Mouse (Mus musculus) embryo, embryonic 10 days (tissue): ENCODE measurements around the gene Gm49601.

Experiments
- DNase-seq: peaks from one replicate; pipeline ENCODE4 v3.0.0-alpha.2; 2015; ENCODE audit warnings: low spot score

Gene Gm49601

DNA sequence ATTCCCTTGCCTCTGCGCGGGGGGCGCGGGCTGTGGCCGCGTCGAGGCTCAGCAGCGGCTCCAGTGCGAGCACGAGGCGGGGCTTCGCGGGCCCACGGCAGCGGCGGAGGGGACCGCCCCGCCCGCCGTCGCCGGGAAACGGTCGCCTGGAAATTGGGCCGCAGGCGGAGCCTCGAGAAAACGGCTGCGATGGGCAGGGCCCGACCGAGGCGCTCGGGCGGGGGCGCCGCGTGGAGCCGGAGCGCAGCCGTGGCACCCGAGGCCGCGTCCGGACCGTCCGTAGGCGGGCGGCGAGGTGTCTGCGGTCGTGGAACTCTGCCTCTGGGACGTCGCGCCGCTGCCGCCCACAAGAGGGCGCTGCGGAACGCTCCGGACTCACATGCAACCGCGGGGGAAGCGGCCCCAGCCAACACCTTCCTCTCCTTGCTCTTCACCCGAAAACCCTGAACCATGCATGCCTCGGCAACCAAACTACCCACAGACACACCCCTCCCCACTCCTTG, at the start of gene Gm49601:
TSS of gene Gm49601 (minus strand) at position 52 of the 503 bp plus-strand sequence.
- DNase-seq = peak; percentile 89

DNA sequence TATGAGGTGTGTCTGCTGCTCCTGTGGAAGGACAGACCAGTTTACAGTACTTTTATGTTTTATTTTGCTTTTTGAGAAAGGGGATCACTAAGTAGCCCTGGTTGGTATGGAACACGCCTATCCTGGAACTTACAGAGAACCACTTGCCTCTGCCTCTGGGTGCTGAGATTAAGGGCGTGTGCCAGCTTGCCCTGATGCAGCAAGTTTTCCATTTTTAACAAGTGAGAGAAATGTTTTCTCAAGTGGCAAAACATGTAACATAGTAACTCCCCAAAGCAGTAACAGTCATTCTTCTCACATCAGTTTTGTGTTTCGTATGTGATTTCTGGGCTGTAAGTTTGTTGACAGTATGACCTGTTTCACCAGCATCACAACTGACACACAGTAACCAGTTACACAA, 46.8 kb upstream of the Gm49601 start:
- DNase-seq = no peak

DNA sequence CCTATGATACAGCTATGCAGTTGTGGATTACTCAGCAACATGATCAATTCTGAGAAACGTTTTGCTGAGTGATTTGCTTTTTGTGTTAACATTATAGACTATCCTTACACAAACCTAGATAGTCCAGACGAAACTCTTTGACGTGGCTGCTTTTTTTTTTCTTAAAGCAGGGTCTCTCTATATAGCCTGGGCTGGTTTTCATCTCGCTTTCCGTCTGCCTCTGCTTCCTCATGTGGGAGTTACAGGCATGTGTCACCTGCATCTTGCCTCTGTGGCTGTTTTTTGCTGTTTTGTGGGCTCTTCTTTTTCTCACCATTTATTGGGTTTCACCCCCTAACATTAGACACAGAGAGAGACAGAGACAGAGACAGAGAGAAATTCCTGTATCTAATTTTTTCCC, 45.8 kb upstream of the Gm49601 start:
- no peak for DNase-seq

- no peak for DNase-seq
Observed at GRCm38 (mm10) chr16:18669914-18670313, 43.7 kb upstream of the Gm49601 start.

DNA sequence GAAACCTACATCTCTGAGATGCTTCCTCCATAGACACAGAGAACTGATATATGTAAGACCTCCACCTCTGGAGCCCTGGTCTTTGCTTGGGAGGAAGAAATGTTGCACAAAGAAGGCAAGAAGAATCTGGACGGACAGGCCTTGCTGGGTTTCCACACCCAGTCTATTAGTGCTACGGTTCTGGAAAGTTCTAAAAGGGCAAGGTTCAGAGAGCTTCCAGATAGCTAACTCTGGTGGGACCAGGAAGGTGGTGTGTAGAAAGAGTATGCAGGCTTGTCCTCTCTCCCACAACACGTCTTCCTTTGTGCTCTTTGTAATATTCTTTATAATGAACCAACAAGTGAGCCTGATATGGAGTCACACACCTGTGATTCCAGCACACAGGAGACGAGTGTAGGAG, 32.4 kb upstream of the Gm49601 start:
- DNase-seq = no peak

- DNase-seq = no peak
Observed at GRCm38 (mm10) chr16:18655372-18656098, 29.3 kb upstream of the Gm49601 start.

DNA sequence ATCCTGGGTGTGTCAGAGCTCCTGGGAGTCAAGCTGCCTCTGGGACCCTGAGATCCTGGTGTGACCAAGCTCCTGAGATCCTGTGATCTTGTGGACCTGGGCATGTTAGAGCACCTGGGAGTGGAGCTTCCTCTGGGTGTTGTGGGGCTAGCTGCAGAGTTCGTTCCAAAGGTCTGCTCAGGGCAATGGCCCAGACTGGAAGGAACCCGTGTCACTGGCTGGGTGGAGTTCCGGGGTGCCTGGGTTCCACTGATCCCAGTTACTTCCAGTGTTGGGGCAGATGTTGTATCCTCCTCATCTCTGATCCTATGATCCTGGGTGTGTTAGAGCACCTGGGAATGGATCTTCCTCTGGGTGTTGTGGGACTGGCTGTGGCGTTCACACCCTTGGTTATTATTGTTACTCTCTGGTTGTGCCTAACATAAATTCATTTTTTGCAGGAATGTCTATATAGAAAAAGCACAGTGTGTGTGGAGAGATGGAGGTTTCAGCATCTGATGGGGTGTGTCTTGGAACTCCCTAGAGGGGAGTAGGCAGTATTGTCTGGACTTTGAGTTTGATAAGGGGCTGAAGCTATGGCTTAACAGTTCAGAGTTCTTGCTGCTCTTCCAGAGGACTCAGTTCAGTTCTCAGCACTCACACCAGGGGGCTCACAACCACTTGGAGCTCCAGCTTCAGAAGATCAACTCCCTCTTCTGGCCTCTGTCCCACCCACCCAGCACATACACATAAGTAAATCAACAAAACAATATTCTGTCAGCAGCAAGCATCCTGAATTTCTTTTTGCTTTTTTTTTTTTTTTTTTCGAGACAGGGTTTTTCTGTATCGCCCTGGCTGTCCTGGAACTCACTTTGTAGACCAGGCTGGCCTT, 27.3 kb upstream of the Gm49601 start:
- DNase-seq = no peak

GRCm38 (mm10) chr16:18649126-18649525, 22.9 kb upstream of the Gm49601 start:
- DNase-seq = no peak

GRCm38 (mm10) chr16:18645329-18645728, 19.1 kb upstream of the Gm49601 start:
- no peak for DNase-seq

DNA sequence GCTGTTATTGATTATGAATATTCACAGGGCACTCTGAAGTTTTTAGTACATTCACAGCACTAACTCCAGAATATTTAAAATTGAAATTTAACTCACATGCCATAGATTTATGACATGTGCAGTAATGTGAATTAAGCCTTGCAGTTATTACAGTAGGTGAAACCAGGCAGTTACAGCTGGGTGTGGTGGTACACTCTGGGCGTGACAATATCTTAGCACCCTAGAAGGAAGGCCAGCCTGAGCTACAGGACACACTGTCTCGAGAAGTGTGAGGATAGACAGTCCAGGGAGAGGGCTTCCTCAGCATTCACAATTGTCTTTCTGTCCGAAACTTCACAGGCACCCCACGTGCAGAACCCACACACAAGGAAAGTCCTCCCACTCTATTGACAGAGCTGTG, 18.3 kb upstream of the Gm49601 start:
- DNase-seq = no peak

- DNase-seq = no peak
Observed at GRCm38 (mm10) chr16:18643406-18643998, 17.3 kb upstream of the Gm49601 start.

DNA sequence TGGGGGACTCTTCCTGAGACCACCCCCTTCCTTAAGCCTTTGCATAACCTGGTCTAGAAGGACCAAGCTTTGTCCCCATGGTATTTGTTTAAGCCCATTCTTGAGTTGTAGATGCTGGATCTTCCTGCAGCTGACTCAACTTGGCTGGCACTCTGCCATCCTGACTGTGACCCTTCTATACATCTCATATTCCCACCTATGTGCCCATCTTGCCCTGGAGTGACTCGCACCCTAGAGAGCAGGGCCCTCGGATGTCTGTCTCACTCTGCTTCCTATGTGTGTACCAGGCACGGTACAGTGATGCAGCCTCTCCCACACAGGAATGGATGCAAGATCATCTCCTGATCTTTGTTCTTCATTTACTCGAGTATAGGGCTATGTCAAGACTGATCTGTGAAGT, 16.7 kb upstream of the Gm49601 start:
- DNase-seq = no peak

DNA sequence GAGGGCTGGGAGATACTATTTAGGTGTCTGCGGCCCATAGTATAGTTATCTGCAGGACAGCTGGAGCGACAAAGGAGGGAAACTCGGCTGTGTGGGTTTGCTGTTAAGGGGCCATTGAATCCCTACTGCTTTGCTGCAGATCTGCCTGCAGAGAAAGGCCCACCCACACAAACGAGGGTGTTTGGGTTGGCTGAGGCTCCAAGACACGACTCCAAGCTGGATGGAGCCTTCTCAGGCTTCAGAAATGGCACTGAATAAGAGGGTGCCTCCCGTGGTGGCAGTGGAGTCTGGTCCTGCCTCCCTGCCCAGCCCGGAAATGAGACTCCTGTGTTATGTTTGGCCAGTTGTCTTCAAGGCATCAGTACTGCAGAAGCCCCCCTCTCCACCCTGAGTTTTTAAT, 16.1 kb upstream of the Gm49601 start:
- DNase-seq = no peak

GRCm38 (mm10) chr16:18639382-18639929, 13.2 kb upstream of the Gm49601 start:
- no peak for DNase-seq

DNA sequence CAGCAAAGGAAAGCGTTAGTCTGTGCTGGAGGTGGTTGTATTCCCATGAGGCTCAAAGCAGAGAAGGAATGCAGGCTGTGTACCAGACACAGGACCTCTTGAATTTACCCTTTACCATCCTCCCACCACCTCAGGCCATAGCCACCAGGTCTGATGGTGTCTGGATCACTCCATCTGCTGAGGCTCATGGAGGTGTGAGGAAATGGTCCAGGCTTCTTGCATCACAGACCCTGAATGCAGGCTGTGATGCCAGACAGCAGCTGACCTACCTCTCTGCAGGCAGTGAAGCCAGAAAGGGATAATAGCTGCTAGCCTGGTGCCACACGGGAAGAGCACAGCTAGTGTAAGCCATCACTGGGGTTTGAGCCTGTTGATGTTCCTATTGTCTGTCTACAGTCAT, 12.2 kb upstream of the Gm49601 start:
- DNase-seq = no peak

DNA sequence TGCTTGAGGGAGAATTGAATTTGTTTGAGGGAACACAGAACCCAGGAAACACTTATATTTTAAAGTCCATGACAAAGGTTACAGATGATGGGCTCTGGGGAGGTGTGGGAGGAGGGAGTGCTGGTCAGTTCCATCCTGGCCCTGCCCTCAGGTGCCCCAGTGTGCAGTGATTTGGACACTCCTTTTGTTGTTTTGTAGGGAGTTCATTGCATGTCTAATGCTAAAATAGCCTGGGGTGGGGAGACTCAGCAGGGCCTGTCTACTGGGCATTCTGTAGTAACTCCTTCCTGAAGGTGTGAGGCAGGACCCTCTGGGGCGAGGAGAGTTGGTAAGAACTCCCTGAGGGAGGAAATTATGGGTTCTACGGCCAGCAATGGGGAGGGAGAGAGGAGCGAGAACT, 10.6 kb upstream of the Gm49601 start:
- DNase-seq = no peak

DNA sequence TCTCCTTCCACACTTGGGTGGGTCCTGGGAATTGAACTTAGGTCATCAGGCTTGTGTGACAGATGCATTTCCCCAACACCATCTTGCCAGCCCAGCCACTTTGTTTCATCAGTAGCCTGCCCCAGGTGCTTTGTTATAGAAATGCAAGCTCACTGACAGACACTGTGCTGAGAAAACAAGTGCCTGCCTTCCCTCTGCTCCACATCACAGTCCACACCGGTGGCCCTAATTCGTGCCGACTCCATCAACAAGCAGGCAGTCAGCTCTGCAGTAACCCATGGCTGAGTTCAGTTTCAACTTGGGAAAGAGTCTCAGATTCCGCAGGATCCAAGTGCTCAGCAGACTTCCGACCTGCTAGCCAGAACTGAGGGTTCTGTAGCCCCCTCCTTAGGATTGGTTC, 10.2 kb upstream of the Gm49601 start:
- DNase-seq = no peak

DNA sequence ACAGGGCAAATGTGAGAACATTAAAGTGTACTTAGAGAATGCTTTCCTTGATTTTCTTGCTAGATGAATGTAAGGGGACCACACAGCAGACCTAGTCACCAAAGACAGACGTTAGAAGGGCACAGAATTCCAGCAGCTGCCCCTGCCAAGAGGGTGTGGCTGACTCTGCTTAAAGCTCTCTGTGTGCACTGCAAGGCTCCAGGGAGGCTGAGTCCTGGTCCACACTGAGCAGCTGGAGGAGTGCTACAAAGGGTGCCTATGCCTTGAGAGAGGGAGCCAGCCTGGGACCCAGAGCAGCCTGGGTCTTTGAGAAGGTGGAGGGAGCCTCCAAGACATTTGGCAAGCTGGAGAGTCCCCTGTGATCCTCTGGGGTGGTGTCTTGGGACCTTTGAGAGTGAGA, 7.1 kb upstream of the Gm49601 start:
- DNase-seq = no peak

DNA sequence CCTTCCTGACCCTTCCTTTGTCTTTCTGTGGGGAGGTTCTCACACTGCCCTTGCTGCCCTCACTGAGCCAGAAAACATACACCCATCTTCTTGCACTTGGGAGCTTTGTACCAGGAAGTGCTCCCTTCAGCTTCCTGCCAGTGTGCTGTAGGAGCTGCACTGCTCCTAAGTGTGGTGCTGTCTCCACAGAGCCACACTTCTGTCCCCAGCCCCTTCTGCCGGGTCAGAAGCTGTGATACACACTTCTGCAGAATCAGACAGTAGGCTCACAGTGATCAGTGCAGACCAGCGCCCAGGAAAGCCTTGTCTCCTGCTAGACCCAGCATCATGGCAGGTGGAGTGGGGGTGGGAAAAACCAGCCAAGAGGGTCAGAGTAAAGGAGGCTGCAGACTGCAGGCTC, 6.6 kb upstream of the Gm49601 start:
- DNase-seq = no peak

DNA sequence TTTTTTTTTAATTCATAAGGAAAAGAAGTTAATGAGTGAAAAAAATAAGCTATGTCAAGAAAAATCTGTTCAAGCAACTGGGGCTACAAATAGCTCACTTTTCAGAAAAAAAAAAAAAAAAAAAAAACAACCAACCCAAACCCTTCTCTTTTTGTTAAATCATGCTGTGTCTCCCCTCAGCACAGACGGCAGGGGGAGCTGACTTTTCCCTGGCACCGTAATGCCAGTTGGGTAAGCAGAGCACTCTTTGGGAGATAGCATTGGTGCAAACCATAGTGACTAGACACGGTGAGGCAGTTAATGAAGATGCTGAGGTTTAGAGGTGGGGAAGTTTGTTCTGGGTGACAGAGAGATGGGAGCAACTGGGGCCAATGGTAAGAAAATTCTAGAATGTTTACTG, 5.8 kb upstream of the Gm49601 start:
- DNase-seq = no peak

DNA sequence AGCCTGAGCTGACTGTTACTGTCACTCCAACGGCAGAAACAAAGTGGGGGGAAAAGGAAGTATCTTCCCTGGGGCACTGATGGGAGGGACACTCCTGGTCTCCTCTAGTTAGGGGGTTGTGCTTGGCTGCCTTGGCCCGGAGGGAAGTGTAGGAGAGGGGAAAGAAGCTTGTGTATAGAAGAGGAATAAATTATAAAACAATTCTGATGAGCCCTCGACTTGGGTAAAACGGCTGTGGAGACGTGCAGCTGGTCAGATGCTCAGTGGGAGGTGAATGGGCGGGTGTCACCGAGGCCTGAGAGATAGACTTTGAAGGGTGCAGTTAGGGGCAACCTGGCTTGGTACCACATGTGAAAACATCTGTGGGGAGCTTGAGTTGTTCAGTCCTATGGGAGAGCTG, 4.9 kb upstream of the Gm49601 start:
- DNase-seq = no peak

- no peak for DNase-seq
Observed at GRCm38 (mm10) chr16:18630291-18630690, 4.1 kb upstream of the Gm49601 start.
